Mouse (Mus musculus) layer of hippocampus, adult 9-11 months (tissue): Measurements from ENCODE around the gene Kcnj8.

ENCODE experiments used
- DNase-seq: peaks from one replicate; pipeline ENCODE4 v3.0.0; 2022

The Kcnj8 gene

DNA sequence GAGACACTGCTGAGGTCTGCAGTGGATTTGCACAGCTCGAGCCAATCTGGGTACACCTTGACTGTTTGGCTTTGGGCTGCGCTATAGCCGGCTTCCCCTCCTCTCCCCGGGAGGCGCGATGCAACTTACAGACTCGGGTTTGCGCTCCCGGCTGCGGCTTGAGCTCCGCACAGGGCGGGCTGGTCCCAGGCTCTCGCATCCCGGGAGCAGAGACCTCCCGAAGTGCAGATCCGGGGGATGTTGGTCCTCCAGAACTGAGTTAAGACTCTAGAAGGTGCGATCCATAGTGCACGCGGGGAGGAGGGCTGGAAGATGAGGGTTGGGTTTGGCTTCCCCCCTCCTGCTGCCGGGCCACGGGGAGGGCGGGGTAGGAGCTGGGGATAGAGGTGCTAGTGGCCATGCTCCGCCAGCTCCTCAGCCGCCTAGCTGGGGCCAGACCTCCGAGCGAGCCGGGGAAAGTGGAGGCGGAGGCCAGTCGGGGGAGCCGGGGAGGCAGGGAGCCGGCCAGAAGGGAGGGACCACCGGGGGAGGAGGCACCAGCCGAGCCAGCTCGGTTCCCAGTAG, at the start of gene Kcnj8:
TSS of gene Kcnj8 (minus strand) at position 560 of the 564 bp plus-strand sequence.
- no peak for DNase-seq

DNA sequence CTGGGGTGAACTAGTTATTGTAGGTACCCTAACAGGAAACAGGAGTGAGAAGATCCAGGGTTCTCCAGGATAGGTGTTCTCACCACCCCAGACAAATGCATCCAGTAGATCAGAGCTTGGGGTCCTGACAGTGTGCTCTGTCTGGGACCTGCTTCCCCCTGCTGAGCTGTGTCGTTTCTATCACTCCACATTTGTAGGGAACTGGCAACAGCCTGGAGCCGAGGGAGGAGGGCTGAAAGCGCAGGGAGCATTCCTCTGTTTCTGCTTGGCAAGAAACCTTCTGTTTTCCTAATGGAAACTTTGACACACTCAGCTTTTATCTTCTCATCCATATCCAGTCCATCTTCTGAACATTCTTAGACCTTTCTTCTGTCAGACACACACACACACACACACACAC, 45.2 kb upstream of the Kcnj8 start:
- no peak for DNase-seq

DNA sequence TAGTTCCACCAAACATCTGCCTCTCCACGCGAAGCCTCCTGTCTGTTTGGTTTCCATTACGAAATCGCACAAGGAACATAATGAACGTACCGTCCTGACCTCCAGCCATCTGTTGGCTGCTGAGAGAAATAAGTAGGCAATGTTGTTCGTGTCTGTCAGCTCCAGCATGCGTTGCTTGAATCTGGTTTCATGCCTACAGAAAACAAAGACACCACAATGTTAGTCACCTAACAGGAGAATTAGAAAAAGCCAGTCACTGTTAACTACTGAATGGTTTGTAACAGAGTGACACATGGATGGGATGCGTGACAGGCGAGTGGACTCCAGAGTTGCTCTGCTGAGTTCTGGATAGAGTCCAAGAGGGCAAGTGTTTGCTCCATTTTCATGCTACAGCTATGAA, 42.9 kb upstream of the Kcnj8 start:
- peak; percentile 59 for DNase-seq

DNA sequence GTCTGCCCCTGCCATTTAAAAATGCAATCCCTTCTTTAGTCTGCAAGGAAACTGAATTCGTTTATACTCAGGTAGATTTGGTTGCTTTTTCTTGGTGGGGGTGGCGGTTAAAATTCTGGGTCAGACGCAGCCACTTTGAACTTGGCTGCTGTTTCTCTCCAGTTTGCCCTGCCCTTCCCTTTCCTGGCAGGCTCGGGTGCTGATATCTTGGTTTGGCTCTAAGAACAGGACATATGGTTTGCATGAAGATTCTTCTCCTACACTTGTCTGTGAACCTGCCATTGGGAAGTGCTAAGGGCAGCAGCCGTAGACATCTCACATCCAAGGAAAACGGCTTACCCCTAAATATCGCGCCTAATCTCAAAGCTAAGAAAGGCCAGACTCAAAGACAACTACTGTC, 41.0 kb upstream of the Kcnj8 start:
- no peak for DNase-seq

DNA sequence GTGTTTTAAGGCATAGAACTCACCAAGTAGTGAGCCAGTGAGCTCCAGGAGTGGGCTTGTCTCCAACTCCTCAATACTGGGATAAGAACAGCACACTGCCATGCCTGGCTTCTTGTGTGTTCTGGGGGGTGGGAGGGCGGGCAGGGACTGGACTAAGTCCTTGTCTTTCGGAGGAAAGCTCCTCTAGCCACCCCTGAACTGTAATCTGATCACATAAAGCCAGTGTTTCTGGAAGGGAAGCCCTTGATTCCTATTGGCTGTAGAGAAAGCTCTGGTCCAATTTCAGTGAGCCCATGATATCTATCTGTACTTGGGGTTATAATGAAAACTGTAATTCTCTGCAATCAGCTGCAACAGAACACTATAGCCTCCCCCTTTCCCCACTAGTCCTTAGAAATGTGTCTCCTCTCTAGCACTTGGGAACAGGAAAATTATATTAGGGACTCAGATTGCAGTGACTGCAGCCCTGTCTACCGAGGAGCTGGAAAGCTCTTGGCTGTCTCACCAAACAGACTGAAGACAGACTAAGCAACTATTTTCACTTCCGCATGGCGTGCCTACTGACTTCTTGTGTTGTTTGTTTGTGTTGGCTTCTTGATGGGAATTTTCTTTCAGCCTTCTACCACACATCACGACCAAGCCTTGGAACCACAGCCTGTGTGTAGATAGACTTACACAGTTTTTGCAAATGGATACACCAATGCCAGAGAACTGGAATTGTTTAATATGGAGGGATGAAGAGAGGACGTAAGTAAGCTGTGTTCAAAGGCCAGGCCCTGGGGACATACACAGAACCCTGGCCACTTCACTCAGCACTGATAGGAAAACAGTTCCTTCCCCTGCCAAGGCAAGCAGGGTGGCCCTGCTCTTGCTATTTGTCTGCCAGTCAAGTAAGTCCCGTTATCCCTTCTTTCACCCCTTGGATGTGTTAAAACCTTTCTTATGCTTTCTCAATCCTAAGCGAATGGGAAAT, 38.3 kb upstream of the Kcnj8 start:
- no peak for DNase-seq

DNA sequence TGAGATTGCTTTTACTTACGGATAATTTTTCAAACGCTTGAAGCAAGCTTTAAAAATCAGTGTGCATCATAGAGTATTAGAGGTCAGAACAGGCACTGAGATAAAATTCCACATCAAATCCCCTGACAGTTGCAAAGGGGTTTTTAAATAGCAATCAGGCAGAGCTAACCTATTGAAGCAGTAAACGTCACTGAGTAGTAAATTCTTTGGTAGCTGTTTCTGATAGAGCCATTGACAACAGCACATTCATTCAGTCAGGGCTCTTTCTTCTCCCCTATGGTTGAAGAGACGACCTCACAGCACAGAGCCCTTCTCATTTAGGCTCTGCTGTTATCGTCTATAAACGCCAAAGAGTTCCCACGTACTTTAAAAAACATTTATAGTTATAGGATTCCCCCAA, 35.7 kb upstream of the Kcnj8 start:
- no peak for DNase-seq

DNA sequence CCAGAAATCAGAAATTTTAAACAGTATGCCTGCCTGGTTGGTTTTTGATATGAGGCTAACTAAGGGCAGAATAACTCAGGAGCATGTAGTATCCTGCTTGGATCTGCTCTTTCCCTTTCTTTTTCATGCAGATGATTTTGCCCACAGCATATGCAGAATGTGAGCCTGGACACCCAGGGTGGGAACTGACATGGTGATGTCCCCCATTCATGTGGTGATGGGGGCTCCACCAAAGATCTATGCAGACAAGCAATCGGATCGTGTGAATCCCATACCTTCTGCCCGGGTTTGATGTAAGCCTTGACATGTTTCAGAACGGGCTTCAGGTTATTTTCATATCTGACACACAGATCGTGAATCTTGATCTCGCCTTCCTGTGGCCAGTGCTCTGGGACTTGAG, 31.4 kb upstream of the Kcnj8 start:
- DNase-seq, result no peak

DNA sequence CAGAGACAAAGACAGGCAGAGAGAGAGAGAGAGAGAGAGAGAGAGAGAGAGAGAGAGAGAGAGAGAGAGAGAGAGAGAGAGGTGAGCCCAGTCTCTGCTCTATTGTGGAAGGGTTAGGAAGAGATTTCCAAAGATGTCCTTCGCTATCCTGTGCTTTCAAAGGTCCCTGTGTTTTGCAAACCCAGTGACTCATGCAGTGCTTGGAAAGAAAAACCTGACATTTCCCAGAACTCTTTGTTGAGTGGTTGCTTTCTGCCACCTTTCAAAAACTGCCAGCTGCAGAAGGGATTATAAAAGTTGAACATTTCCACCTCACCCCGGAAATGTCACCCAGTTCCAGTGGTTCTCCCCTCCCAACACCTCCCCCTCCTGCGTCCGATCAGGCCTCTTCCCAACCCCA, 7.4 kb upstream of the Kcnj8 start:
- no peak for DNase-seq

DNA sequence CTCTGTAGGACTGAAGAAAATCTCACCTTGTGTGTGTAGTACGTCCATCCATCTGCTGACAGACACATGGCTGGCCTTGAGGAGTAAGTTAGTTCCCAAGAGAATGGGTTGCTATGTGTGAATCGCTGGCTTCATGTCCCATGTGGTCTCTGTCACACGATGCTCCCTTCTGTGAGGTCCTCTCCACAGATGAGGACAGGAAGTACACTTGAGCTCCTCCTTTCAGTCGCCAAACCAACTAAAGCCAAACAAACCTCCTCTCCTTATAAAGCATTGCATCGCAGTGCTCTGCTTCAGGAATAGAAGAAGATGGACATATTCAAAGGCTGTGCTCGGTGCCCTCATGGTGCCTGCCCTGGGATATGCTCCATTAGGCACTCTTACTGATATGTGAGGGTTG, 6.4 kb upstream of the Kcnj8 start:
- DNase-seq, result no peak

DNA sequence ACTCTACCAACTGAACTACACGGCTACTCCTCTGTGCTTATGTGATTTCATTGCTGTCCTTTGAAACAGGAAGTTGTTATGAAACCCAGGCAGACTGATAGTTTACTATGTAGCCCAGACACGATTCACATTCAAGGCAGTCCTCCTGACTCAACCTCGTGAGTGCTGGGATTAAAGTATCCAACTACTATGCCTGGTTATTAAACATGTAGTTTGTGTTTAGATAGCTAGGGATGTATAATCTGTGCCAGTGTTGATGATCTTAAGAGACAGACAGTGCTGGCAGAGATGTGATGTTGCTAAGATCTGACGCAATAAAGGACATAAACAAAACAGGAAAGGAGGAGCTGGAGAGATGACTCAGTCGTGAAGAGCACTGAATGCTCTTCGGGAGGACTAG, 1.5 kb upstream of the Kcnj8 start:
- DNase-seq, result no peak

DNA sequence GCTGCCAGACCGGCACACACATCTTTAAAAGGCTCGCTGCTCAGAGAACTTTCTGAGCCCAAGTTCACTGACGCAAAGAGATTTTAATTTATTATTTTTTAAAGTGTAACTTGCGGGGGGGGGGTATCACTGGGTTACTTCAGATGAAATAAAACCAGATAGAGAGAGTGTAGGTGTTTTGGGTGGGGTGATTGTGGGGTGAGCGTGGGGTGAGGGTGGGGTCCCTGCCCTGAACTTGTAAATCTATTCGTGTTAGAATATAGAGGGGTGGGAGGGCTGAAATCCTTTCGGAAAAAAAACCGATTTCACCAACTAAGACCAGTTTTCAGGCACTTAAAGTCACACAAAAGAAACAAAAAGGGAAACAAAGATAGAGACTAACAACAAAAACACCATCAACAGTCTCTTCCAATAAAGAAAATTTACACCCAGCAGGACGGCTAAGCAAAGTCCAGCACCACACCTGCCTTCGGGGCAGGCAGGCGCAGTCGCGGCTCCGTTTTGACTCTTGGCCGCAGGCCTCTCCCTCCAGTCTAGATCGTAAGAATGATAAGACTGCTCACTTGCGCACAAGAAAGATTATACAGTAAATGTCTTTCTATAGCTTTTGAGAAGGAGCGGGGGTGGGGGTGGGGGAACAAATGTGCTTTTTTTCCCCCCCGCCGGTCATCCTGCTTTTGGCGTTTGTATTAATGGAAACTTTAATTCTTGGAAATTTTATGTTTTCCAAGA, 381 bp upstream of the Kcnj8 start:
- DNase-seq, result no peak

DNA sequence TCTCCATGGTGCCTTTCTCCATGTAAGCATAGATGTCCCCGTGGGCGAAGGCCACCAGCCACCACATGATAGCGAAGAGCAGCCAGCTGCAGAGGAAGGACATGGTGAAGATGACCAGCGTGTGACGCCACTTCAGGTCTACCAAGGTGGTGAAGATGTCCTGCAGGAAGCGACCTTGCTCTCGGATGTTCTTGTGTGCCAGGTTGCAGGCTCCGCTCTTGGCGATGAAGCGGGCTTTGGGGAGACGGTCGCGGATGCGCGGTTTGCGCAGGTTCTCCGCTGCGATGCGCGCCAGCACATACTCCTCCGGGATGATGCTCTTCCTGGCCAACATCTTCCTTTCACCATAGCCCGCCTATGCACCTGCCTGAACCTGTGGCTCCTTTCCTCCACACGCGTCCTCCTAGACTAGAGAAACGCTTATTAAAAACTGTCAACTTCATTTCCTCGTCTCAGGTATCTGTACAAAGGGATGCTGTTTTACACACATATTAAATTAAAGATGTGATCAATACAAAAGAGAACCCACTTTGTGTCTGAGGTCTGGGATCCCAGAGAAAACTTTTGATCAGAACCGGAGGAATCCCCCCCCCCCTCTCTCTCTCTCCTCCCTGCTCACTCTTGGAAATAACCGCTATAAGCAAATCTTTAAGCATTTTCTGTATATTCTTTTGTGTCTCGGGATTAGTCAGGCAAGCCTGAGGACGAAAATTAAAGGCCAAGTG, 1.2 kb downstream of the Kcnj8 start:
- DNase-seq, result no peak

DNA sequence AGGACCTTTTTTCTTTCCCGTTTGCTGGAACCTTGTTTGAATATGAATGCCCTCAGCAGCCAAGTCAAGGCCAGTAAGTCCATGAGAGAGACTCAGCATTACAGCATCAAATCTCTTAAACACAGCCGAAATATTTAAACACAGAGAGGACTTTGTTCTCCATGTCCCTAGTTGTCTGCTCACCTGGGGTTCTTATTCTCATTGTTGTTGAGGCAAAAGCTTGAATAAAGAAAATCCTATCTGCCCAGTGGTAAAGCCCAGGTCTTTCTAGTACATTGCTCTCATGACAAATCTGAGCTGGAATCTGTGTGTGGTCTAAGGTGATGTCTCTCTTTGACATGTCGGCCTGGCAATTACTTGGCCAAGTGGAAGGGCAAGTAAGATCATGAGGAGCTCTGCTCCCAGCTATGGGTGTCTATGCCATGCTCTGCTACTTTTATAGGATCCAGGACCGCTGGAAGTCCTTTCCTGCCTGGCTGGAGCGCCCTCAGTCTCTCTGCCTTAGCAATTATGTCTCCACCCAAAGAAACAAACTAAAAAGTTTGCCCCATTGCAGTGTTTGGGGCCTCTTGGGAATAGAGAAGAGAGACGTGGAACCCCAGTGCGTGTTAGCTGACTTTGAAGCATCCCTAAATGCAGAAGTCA, 2.6 kb downstream of the Kcnj8 start:
- no peak for DNase-seq

DNA sequence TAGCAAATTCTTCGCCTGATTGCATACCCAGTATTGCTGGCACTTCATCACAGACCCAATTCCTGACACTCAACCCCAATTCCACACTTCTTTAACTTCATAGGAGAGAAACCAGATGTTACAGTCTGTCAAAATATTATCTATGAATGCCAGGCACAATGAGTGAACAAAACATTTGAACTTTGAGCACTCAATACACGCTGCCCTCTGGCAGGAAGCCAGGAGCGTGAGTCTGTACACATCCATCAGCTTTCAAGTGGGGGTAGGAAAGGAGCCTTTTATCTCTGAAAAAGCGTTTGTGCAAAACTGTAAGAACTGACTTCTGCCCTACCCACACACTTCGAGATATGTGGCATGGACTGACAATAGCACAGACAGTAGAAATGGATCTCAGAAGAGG, 4.0 kb downstream of the Kcnj8 start:
- no peak for DNase-seq

DNA sequence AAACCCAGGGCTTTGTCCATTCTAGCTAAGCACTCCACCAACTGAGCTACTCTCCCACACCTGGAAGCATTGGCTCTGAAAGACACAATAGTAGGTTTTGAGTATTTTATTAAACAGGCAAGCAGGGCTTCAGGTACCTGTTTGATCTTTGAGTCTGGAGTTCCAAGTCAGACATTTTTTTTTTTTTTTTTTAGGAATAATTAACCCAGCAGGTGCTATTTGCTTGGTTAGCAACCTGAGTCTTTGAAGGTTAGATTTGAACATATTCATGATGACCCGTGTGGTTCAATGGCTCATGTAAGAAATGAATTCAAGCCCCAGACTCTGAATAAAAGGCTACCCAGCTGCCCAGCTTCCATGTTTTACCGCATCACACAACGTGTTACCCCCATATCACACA, 6.7 kb downstream of the Kcnj8 start:
- no peak for DNase-seq

DNA sequence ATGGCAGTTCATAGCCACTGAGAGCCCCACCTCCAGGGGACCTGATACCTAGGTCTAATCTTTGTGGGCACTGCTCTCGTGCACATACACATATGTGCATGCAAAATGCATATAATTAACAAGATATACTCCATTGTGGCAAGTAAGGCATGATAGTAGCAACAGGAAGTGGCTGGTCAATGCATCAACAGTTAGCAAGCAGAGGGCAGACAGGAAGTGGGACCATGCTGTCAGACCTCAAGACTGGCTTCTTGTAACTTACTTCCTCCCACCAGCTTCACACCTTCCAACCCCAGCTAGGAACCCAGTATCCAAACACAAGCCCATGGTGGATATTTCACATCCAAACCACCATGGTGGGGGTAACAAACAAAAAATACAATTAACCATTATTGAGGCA, 10.3 kb downstream of the Kcnj8 start:
- no peak for DNase-seq

DNA sequence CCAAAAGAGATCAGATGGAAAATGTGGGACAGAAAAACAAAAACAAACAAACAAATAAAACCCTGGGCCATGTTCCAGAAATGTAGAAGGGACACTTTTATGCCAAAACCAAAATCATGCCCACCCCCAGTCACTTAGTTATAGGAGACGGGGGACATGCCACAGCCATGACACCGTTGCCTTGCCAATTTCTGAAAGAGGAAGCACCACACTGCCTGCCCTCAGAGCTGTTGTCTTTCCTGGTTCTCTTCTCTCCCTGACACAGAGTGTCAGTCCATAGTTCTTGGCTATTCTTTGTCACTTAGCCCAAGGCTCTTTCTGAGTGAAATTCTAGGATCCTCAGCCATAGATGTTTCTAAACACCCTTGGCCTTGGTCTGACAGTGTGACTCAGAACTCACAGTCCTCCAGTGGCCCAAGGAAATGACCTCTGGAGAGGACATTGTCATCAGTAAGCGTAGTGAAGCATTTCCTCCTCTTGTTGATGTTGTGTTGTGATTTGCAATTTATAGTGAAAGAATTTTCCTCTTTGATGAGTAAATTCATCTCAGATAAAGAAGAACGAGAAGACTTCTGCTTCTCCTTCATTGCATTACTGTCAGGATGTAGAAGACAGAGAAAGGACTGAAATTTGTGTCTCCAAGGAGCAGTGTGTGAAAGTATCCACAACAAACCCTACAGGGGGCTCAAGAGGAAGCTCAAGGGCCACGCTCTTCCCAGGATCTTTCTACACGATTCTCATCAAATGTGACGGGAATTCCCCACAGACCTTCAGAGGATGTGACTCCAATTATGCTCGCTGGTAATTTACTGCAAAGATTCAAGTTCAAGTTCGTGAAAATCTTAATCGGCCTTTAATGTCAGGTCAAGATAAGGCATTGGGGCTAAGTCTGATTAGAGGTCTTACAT, 12.4 kb downstream of the Kcnj8 start:
- no peak for DNase-seq

DNA sequence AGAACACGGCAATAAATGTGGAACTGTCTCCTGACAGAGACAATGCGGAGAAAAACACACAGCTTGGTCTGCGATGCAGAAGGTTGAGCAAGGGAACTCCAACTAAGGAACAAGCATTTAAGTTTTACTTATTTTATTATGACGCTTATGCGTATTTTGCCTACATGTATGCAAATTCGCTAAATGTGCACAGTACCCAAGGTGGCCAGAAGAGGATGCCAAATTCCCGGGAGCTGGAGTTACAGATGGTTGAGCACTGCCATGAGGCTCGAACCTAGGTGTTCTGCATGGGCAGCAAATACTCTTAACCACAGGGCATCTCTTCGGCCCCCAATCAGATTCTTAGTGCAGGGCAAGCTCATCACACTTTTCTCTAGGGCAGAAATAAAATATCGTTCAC, 13.3 kb downstream of the Kcnj8 start:
- DNase-seq, result no peak

DNA sequence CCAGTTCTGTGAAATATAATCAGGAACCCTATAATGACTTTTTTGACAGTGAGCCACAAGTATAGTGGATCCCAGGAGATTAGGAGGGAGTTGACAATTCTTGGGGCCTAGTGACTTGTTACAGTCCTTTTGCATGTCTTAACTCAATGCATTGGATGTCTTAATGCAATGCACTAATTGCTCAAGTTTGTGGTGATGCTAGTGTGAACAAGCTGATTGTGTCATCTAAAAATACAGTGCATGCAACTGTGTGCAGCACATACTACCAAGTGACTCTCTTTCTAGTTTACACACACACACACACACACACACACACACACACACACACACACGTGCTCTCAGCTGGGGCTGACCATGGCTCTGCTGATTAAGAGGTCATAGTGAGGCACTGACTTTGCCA, 15.4 kb downstream of the Kcnj8 start:
- DNase-seq, result no peak

DNA sequence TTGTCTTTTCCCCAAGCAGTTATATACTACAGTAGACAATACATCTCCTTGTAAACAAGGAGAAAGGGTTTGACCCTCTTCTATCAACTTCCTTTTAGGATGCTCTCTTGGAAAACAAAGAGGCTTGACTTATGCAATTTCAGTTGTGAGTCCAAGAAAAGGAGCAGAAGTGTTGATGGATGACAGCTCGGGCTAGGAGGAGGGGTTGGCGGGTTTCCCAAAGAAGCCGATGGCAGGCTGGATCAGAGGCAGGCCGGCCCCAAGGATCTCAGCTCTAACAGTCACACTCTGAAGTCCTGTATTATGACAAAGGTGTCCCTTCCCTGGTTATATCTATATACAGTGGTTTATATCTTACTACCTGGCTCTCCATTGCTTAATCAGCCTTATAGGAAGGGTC, 19.9 kb downstream of the Kcnj8 start:
- DNase-seq, result no peak

DNA sequence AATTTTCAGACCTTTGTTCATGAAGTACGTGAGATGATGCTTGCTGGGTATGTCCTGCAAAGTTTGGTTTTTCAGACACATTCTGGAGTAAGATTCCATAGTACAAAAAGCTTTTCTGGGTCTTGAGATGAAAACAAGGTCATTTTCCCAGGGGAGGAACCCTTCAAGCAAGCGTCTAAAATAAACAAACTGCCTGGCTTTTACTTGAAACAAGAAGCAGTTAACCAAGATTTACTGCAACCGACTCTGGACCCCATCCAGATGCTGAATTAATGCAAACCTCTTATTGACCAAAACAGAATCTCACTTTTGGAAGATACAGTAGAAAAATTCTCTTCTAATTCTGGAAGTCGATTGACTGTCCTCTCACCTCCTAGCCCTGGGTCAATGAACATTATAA, 20.5 kb downstream of the Kcnj8 start:
- DNase-seq, result no peak

DNA sequence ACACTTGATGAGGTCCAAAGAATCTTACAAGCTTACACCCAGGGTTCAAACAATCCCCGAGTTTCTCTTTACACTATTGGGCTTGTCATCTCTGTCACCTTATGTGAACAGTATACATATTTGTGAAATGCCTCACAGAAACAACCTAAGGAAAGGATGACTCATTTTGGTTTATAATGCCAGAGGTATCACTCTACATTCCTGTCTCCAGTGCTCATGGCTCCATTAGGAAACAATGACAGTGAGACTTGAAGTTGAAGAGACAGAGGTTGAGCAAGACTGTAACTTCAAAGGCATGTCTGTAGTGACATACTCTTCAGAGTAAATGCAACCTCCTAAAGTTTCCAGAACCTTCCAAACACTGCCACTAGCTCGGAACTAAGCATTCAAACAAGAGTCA, 23.0 kb downstream of the Kcnj8 start:
- DNase-seq, result no peak
